Mouse (Mus musculus) embryonic fibroblast, embryonic 13.5 days (primary cell): Measurements from ENCODE around the gene Myoz2.

ENCODE experiments used
- CTCF ChIP-seq: IDR thresholded peaks from 2 replicates; pipeline ENCODE4 v1.5.1; 2011; ENCODE audit warnings: mild to moderate bottlenecking, control low read depth, low read length, moderate library complexity, borderline replicate concordance; ENCODE audit not compliant: insufficient read depth
- POLR2A ChIP-seq: IDR thresholded peaks from 2 replicates; pipeline ENCODE4 v1.6.1; 2011; ENCODE audit warnings: low read depth, mild to moderate bottlenecking, control low read depth, low read length, moderate library complexity

DNA sequence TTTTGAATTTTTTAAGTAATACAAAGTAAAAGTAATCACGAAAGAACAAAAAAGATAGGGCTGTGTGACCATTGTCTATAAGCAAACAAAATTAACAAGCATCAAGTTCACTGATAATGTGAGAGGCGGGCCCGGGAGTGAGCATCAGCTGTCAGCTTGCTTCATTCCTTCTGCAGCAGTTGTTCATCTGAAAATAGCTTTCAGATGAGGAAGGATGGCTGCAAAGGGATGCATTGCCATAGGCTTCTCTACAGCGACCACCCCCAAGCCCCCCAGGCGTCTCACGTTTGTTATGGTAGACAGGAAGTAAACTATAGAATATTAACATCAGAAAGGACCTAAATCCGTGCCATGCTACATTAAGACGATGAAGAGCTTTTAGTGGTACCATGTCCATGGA, 1.0 kb downstream of the Myoz2 start:
- no peak for TF ChIP-seq POLR2A
- no peak for TF ChIP-seq CTCF
